Mouse (Mus musculus): ENCODE measurements at regions not wholly inside any gene's neighbourhood (a gene's known extent, or its start where the extent isn't known, plus 50 kb on each side); places are given as distances from the start of the nearest gene placed in this dataset.

GRCm38 (mm10) chr3:120015376-120015775, 231.1 kb upstream of the Ptbp2 start:
- 93% methylated on average over 7 of the region's 7 CpGs for WGBS
- Histone ChIP-seq H3K4me2 (replicated peaks) (no peak overlapping the region), H3K9ac (replicated peaks) (no peak overlapping the region), H3K27me3 (no peaks in the 10 kb centered on the region), H3K27ac (no peak overlapping the region), H3K9me3 (no peaks in the 10 kb centered on the region), H3K4me1 (replicated peaks) (peaks cover 8% of the 10 kb centered on the region; the same call in 1 of the 2 replicates), H3K4me3 (replicated peaks) (no peak overlapping the region), H3K36me3 (no peaks in the 10 kb centered on the region)
- ATAC-seq: no peak

- Histone ChIP-seq H3K27ac (no peak overlapping the region; the same call in 1 of the 2 replicates), H3K4me3 (replicated peaks) (no peak overlapping the region), H3K36me3 (no peaks in the 10 kb centered on the region), H3K9me3 (no peaks in the 10 kb centered on the region), H3K9ac (replicated peaks) (no peak overlapping the region), H3K27me3 (no peaks in the 10 kb centered on the region), H3K4me2 (replicated peaks) (no peak overlapping the region; the same call in 1 of the 2 replicates), H3K4me1 (replicated peaks) (no peaks in the 10 kb centered on the region; the same call in 1 of the 2 replicates)
- WGBS: 22% methylated on average over 3 of the region's 3 CpGs
- no peak for ATAC-seq
These were observed 227.6 kb upstream of the Ptbp2 start for GRCm38 (mm10) chr3:120011861-120012260.

DNA sequence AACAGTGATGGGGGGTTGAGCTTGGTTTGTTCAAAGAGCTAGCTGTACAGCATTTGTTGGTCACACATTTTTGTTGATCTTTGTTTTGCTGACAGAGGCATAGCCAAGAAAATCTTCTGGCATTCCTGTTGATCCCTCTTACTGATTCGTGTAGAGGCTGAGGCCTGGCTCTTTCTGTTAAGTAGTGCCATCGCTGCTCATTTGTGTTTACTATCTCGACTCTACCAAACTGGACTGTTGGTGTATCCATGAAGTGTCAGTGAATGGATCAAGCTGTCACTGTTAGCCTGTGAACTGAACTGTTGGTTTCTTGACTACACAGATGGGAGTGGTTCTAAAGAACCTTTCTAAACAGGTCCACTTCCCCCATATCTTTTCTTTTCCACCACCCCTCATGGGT, 223.8 kb upstream of the Ptbp2 start:
- no peak for ATAC-seq
- Histone ChIP-seq H3K4me2 (replicated peaks) (no peak overlapping the region), H3K36me3 (no peaks in the 10 kb centered on the region), H3K4me1 (replicated peaks) (no peaks in the 10 kb centered on the region; the same call in 1 of the 2 replicates), H3K27ac (no peak overlapping the region), H3K9ac (replicated peaks) (no peak overlapping the region), H3K4me3 (replicated peaks) (no peak overlapping the region), H3K9me3 (no peaks in the 10 kb centered on the region), H3K27me3 (no peaks in the 10 kb centered on the region)
- WGBS: 89% methylated on average over 3 of the region's 3 CpGs

DNA sequence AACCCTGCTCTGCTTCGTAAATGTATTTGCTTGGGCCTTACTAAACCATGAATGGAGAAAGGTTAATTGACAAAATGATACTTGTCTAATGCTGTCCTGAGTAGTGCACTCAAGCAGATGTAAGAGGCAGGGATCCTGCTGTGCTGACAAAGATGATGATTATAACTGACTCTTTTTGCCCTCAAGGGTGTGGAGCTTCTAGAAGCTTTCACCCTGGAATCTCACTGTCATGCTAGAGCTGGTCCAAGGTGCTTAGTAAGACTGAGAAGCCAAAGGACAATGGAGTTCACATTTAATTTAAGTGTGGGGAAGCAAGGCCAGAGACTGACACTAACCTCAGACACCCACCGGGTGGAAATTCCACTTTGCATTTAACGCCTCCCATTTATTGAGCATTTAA, 220.3 kb upstream of the Ptbp2 start:
- no peak overlapping the region for H3K27ac ChIP-seq
- WGBS: 83% methylated on average over 3 of the region's 3 CpGs

GRCm38 (mm10) chr3:120000281-120000680, 216.0 kb upstream of the Ptbp2 start:
- Histone ChIP-seq H3K4me1 (replicated peaks) (no peaks in the 10 kb centered on the region), H3K27ac (no peak overlapping the region), H3K9ac (replicated peaks) (no peak overlapping the region), H3K9me3 (no peaks in the 10 kb centered on the region), H3K4me2 (replicated peaks) (no peak overlapping the region), H3K4me3 (replicated peaks) (no peak overlapping the region), H3K27me3 (no peaks in the 10 kb centered on the region), H3K36me3 (no peaks in the 10 kb centered on the region)
- 86% methylated on average over 5 of the region's 5 CpGs for WGBS
- ATAC-seq: no peak

More for the DNA sequence above, 220.3 kb upstream of the Ptbp2 start:
- no peak overlapping the region for H3K4me3 ChIP-seq (replicated peaks)
- no peak for ATAC-seq
- H3K9me3 ChIP-seq: no peaks in the 10 kb centered on the region
- H3K9ac ChIP-seq (replicated peaks): no peak overlapping the region
- H3K36me3 ChIP-seq: no peaks in the 10 kb centered on the region
- H3K27me3 ChIP-seq: no peaks in the 10 kb centered on the region
- no peaks in the 10 kb centered on the region for H3K4me1 ChIP-seq (replicated peaks)
- no peak overlapping the region for H3K4me2 ChIP-seq (replicated peaks)

- Histone ChIP-seq H3K4me1 (replicated peaks) (no peaks in the 10 kb centered on the region), H3K36me3 (no peaks in the 10 kb centered on the region), H3K4me2 (replicated peaks) (no peak overlapping the region), H3K27ac (no peak overlapping the region), H3K4me3 (replicated peaks) (no peak overlapping the region), H3K9ac (replicated peaks) (no peak overlapping the region), H3K9me3 (no peaks in the 10 kb centered on the region), H3K27me3 (no peaks in the 10 kb centered on the region)
- WGBS: 75% methylated on average over 9 of the region's 9 CpGs
- ATAC-seq: no peak
These were observed 212.2 kb upstream of the Ptbp2 start for GRCm38 (mm10) chr3:119996258-119996988.

GRCm38 (mm10) chr3:119995781-119996180, 211.5 kb upstream of the Ptbp2 start:
- H3K9me3 ChIP-seq: no peaks in the 10 kb centered on the region
- WGBS: 65% methylated on average over 4 of the region's 4 CpGs
- H3K27me3 ChIP-seq: no peaks in the 10 kb centered on the region
- no peaks in the 10 kb centered on the region for H3K36me3 ChIP-seq
- no peak overlapping the region for H3K4me2 ChIP-seq (replicated peaks)
- no peaks in the 10 kb centered on the region for H3K4me1 ChIP-seq (replicated peaks)
- no peak overlapping the region for H3K27ac ChIP-seq
- H3K4me3 ChIP-seq (replicated peaks): no peak overlapping the region
- H3K9ac ChIP-seq (replicated peaks): no peak overlapping the region
- no peak for ATAC-seq

GRCm38 (mm10) chr3:119987245-119987852, 203.1 kb upstream of the Ptbp2 start:
- no peaks in the 10 kb centered on the region for H3K4me1 ChIP-seq (replicated peaks)
- H3K27me3 ChIP-seq: no peaks in the 10 kb centered on the region
- H3K9ac ChIP-seq (replicated peaks): no peak overlapping the region
- WGBS: 65% methylated on average over 3 of the region's 3 CpGs
- no peaks in the 10 kb centered on the region for H3K9me3 ChIP-seq
- ATAC-seq: no peak
- no peak overlapping the region for H3K4me3 ChIP-seq (replicated peaks)
- no peak overlapping the region for H3K4me2 ChIP-seq (replicated peaks)
- H3K36me3 ChIP-seq: no peaks in the 10 kb centered on the region
- no peak overlapping the region for H3K27ac ChIP-seq

GRCm38 (mm10) chr3:119977349-119977748, 193.1 kb upstream of the Ptbp2 start:
- no peak for ATAC-seq
- Histone ChIP-seq H3K9me3 (no peaks in the 10 kb centered on the region), H3K4me2 (replicated peaks) (no peak overlapping the region), H3K27me3 (no peaks in the 10 kb centered on the region), H3K4me3 (replicated peaks) (no peak overlapping the region), H3K36me3 (no peaks in the 10 kb centered on the region), H3K27ac (no peak overlapping the region), H3K4me1 (replicated peaks) (no peaks in the 10 kb centered on the region), H3K9ac (replicated peaks) (no peak overlapping the region)
- WGBS: 92% methylated on average over 1 of the region's 1 CpGs

DNA sequence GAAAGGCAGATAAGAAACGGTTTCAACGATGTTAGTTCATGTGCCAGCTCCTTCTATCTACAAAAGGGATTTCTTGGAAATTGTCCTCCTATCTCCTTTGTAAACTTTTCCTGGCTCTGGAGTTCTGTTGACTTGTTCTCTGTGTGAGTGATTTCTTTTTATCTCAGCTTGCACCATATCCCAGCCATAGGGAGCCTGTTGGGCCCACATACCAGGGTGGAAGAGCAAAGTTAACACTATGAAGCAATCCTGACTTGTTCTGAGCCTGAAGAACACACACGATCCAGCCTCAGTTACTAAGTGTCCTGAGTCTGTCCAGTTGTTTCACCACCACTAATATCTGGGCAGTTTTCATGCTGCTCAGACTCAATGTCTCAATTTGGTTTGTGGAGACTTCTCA, 192.1 kb upstream of the Ptbp2 start:
- H3K4me2 ChIP-seq (replicated peaks): no peak overlapping the region
- H3K4me3 ChIP-seq (replicated peaks): no peak overlapping the region
- H3K9me3 ChIP-seq: no peaks in the 10 kb centered on the region
- no peak for ATAC-seq
- no peaks in the 10 kb centered on the region for H3K36me3 ChIP-seq
- 95% methylated on average over 3 of the region's 3 CpGs for WGBS
- H3K9ac ChIP-seq (replicated peaks): no peak overlapping the region
- H3K4me1 ChIP-seq (replicated peaks): no peaks in the 10 kb centered on the region
- H3K27me3 ChIP-seq: no peaks in the 10 kb centered on the region
- no peak overlapping the region for H3K27ac ChIP-seq

- Histone ChIP-seq H3K36me3 (no peaks in the 10 kb centered on the region), H3K4me1 (replicated peaks) (peaks cover 11% of the 10 kb centered on the region; the same call in 1 of the 2 replicates), H3K4me3 (replicated peaks) (no peak overlapping the region), H3K9me3 (no peaks in the 10 kb centered on the region), H3K27me3 (no peaks in the 10 kb centered on the region), H3K4me2 (replicated peaks) (no peak overlapping the region), H3K27ac (no peak overlapping the region), H3K9ac (replicated peaks) (no peak overlapping the region)
- ATAC-seq: peak; percentile 68
- 2% methylated on average over 5 of the region's 5 CpGs for WGBS
These were observed 174.7 kb upstream of the Ptbp2 start for GRCm38 (mm10) chr3:119958799-119959467.

GRCm38 (mm10) chr3:119957529-119957928, 173.3 kb upstream of the Ptbp2 start:
- H3K4me2 ChIP-seq (replicated peaks): no peak overlapping the region
- no peaks in the 10 kb centered on the region for H3K36me3 ChIP-seq
- H3K27me3 ChIP-seq: no peaks in the 10 kb centered on the region
- no peak for ATAC-seq
- no peak overlapping the region for H3K9ac ChIP-seq (replicated peaks)
- peaks cover 11% of the 10 kb centered on the region; the same call in 1 of the 2 replicates for H3K4me1 ChIP-seq (replicated peaks)
- H3K9me3 ChIP-seq: no peaks in the 10 kb centered on the region
- 91% methylated on average over 8 of the region's 8 CpGs for WGBS
- no peak overlapping the region for H3K27ac ChIP-seq
- no peak overlapping the region for H3K4me3 ChIP-seq (replicated peaks)

Measured in midbrain, embryonic 13.5 days (tissue).